Mouse (Mus musculus): ENCODE data around the gene Plpp1. TPM values are rescaled to one million over a fixed set of nuclear protein-coding genes. Genes with fewer than 3 reads are reported as not detected.

Plpp1 gene
- total and polyA plus RNA-seq, 3 experiments, result 1.5 to 19.4 (median 3.4) TPM

DNA sequence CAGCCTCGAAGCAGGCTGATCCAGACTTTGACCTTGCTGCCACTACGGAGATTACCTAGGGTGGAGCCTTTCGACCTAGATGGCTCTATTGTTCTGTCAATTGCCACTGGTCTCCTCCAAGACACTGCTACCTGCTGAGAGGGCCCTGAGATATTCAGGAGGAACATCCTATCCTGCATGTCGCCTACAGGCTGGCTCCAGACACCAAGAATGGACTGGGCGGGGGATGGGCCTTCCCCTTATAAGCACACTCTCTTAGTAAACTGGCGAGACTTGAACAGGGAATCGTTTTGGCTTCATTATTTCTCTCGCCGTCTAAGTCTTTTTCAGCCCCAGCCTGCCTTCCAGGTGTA is 1.7 kb upstream of the Plpp1 start:
- no peak for DNase-seq (ENCODE audit: low spot score)
- Histone ChIP-seq H3K4me1 (ENCODE audit: insufficient read depth, low read depth, low read length) (peaks cover 39% of the 10 kb centered on the region), H3K4me3 (ENCODE audit: low read depth, low read length) (no peak overlapping the region), H3K27me3 (ENCODE audit: insufficient read depth, low read length) (peaks cover 10% of the 10 kb centered on the region; the same call in 1 of the 2 replicates), H3K36me3 (replicated peaks) (no peaks in the 10 kb centered on the region), H3K9me3 (replicated peaks) (no peaks in the 10 kb centered on the region)
- no peak for ATAC-seq (ENCODE audit: extremely low read depth, insufficient number of reproducible peaks, low FRiP score, poor library complexity, severe bottlenecking)
- no peak for TF ChIP-seq POLR2AphosphoS5 (IDR thresholded peaks at IDR 0.05; ENCODE audit: insufficient replicate concordance, low read depth, low read length)
- no peak for TF ChIP-seq GATA1 (IDR thresholded peaks at IDR 0.05; ENCODE audit: borderline replicate concordance, low read length)
- no peak for TF ChIP-seq GATA2 (IDR thresholded peaks at IDR 0.05; ENCODE audit: borderline replicate concordance, low read depth, low read length)
- TF ChIP-seq CTCF (IDR thresholded peaks at IDR 0.05; ENCODE audit: low read depth, low read length), result no peak
- TF ChIP-seq TAL1 (conservative IDR thresholded peaks at IDR 0.05; ENCODE audit: low read depth, low read length), result no peak

GRCm38 (mm10) chr13:112799721-112800241 is 811 bp upstream of the Plpp1 start:
- Histone ChIP-seq H3K9me3 (replicated peaks) (no peaks in the 10 kb centered on the region), H3K4me1 (ENCODE audit: insufficient read depth, low read depth, low read length) (peaks cover 39% of the 10 kb centered on the region), H3K27me3 (ENCODE audit: insufficient read depth, low read length) (peaks cover 7% of the 10 kb centered on the region; the same call in 1 of the 2 replicates), H3K36me3 (replicated peaks) (no peaks in the 10 kb centered on the region), H3K4me3 (ENCODE audit: low read depth, low read length) (no peak overlapping the region)
- no peak for TF ChIP-seq GATA2 (IDR thresholded peaks at IDR 0.05; ENCODE audit: borderline replicate concordance, low read depth, low read length)
- TF ChIP-seq TAL1 (conservative IDR thresholded peaks at IDR 0.05; ENCODE audit: low read depth, low read length), result no peak
- TF ChIP-seq CTCF (IDR thresholded peaks at IDR 0.05; ENCODE audit: low read depth, low read length), result no peak
- TF ChIP-seq GATA1 (IDR thresholded peaks at IDR 0.05; ENCODE audit: borderline replicate concordance, low read length), result no peak
- TF ChIP-seq POLR2AphosphoS5 (IDR thresholded peaks at IDR 0.05; ENCODE audit: insufficient replicate concordance, low read depth, low read length), result no peak
- peak; percentile 30 for DNase-seq (ENCODE audit: low spot score)
- peak; percentile 46; the same call in 1 of the 2 replicates for ATAC-seq (ENCODE audit: extremely low read depth, insufficient number of reproducible peaks, low FRiP score, poor library complexity, severe bottlenecking)

- no peak for DNase-seq (ENCODE audit: low spot score)
Measured at GRCm38 (mm10) chr13:112801381-112802004, 901 bp downstream of the Plpp1 start.

GRCm38 (mm10) chr13:112803106-112803505 is 2.5 kb downstream of the Plpp1 start:
- TF ChIP-seq GATA1 (IDR thresholded peaks at IDR 0.05; ENCODE audit: borderline replicate concordance, low read length), result no peak
- TF ChIP-seq TAL1 (conservative IDR thresholded peaks at IDR 0.05; ENCODE audit: low read depth, low read length), result no peak
- no peak for TF ChIP-seq GATA2 (IDR thresholded peaks at IDR 0.05; ENCODE audit: borderline replicate concordance, low read depth, low read length)
- no peak for TF ChIP-seq POLR2AphosphoS5 (IDR thresholded peaks at IDR 0.05; ENCODE audit: insufficient replicate concordance, low read depth, low read length)
- no peak for TF ChIP-seq CTCF (IDR thresholded peaks at IDR 0.05; ENCODE audit: low read depth, low read length)
- Histone ChIP-seq H3K9me3 (replicated peaks) (0 out of 2 replicates have a peak, but pooled peaks cover 2% of the 10 kb centered on the region), H3K36me3 (replicated peaks) (peaks cover 20% of the 10 kb centered on the region), H3K4me1 (ENCODE audit: insufficient read depth, low read depth, low read length) (peaks cover 41% of the 10 kb centered on the region), H3K27me3 (ENCODE audit: insufficient read depth, low read length) (no peaks in the 10 kb centered on the region), H3K4me3 (ENCODE audit: low read depth, low read length) (no peak overlapping the region)
- ATAC-seq (ENCODE audit: extremely low read depth, insufficient number of reproducible peaks, low FRiP score, poor library complexity, severe bottlenecking) (no peak), DNase-seq (ENCODE audit: low spot score) (no peak)

More at GRCm38 (mm10) chr13:112801381-112802004, 901 bp downstream of the Plpp1 start:
- peaks cover 11% of the 10 kb centered on the region for H3K36me3 ChIP-seq (replicated peaks)
- H3K4me1 ChIP-seq (ENCODE audit: insufficient read depth, low read depth, low read length), result peaks cover 39% of the 10 kb centered on the region
- H3K9me3 ChIP-seq (replicated peaks), result 0 out of 2 replicates have a peak, but pooled peaks cover 2% of the 10 kb centered on the region
- no peak for TF ChIP-seq GATA1 (IDR thresholded peaks at IDR 0.05; ENCODE audit: borderline replicate concordance, low read length)
- TF ChIP-seq POLR2AphosphoS5 (IDR thresholded peaks at IDR 0.05; ENCODE audit: insufficient replicate concordance, low read depth, low read length), result no peak
- TF ChIP-seq CTCF (IDR thresholded peaks at IDR 0.05; ENCODE audit: low read depth, low read length), result no peak
- no peak for TF ChIP-seq TAL1 (conservative IDR thresholded peaks at IDR 0.05; ENCODE audit: low read depth, low read length)
- TF ChIP-seq GATA2 (IDR thresholded peaks at IDR 0.05; ENCODE audit: borderline replicate concordance, low read depth, low read length), result no peak
- H3K27me3 ChIP-seq (ENCODE audit: insufficient read depth, low read length), result 0 out of 2 replicates have a peak, but pooled peaks cover 2% of the 10 kb centered on the region
- peak overlapping the region; percentile 92 for H3K4me3 ChIP-seq (ENCODE audit: low read depth, low read length)
- no peak for ATAC-seq (ENCODE audit: extremely low read depth, insufficient number of reproducible peaks, low FRiP score, poor library complexity, severe bottlenecking)

DNA sequence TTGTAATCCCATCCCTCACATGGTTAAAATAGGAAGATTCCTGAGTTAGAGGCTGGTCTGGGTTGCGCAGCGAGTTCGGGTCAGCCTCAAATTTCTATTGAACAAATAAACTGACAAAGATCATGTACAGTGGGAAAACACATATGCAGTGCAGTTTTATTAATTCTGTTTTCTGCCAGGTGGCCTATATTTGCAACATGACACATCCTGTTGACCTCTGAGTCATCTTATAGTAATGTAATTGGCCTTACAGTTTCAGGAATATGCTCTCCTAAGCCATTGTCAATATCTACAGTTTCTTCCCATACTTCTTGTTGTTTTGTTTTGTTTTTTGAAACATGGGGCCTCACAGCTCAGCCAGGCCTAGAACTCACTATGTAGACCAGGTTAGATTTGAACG is 3.1 kb downstream of the Plpp1 start:
- peaks cover 43% of the 10 kb centered on the region for H3K4me1 ChIP-seq (ENCODE audit: insufficient read depth, low read depth, low read length)

DNA sequence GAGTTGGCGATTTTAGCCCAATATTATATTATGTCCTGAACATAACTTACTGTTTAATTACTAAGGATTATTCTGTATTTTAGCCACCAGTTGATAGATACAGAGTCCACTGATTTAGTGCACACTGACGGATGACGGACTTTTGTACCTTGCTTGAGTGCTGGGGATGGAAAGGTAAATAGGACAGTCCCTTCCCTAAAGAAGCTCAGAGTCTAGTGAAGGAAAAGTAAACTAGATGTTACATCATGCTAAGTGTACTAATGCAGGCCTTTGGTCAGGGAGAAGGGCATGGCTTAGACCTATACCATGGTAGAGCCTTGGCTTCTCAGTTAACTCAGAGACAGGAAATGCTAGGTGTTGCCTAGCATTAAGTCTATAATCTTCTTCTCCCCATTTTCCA is 4.9 kb downstream of the Plpp1 start:
- Histone ChIP-seq H3K36me3 (replicated peaks) (peaks cover 22% of the 10 kb centered on the region), H3K27me3 (ENCODE audit: insufficient read depth, low read length) (no peaks in the 10 kb centered on the region), H3K4me1 (ENCODE audit: insufficient read depth, low read depth, low read length) (peaks cover 32% of the 10 kb centered on the region), H3K9me3 (replicated peaks) (0 out of 2 replicates have a peak, but pooled peaks cover 2% of the 10 kb centered on the region), H3K4me3 (ENCODE audit: low read depth, low read length) (no peak overlapping the region)
- TF ChIP-seq GATA2 (IDR thresholded peaks at IDR 0.05; ENCODE audit: borderline replicate concordance, low read depth, low read length) (no peak), CTCF (IDR thresholded peaks at IDR 0.05; ENCODE audit: low read depth, low read length) (no peak), POLR2AphosphoS5 (IDR thresholded peaks at IDR 0.05; ENCODE audit: insufficient replicate concordance, low read depth, low read length) (no peak)
- DNase-seq (ENCODE audit: low spot score), result no peak
- ATAC-seq (ENCODE audit: extremely low read depth, insufficient number of reproducible peaks, low FRiP score, poor library complexity, severe bottlenecking), result no peak

More for the DNA sequence above, 3.1 kb downstream of the Plpp1 start:
- Histone ChIP-seq H3K27me3 (ENCODE audit: insufficient read depth, low read length) (no peaks in the 10 kb centered on the region), H3K36me3 (replicated peaks) (peaks cover 20% of the 10 kb centered on the region), H3K9me3 (replicated peaks) (0 out of 2 replicates have a peak, but pooled peaks cover 2% of the 10 kb centered on the region), H3K4me3 (ENCODE audit: low read depth, low read length) (no peak overlapping the region)
- no peak for TF ChIP-seq GATA1 (IDR thresholded peaks at IDR 0.05; ENCODE audit: borderline replicate concordance, low read length)
- no peak for TF ChIP-seq POLR2AphosphoS5 (IDR thresholded peaks at IDR 0.05; ENCODE audit: insufficient replicate concordance, low read depth, low read length)
- TF ChIP-seq CTCF (IDR thresholded peaks at IDR 0.05; ENCODE audit: low read depth, low read length), result no peak
- TF ChIP-seq TAL1 (conservative IDR thresholded peaks at IDR 0.05; ENCODE audit: low read depth, low read length), result no peak
- TF ChIP-seq GATA2 (IDR thresholded peaks at IDR 0.05; ENCODE audit: borderline replicate concordance, low read depth, low read length), result no peak
- ATAC-seq (ENCODE audit: extremely low read depth, insufficient number of reproducible peaks, low FRiP score, poor library complexity, severe bottlenecking) (no peak), DNase-seq (ENCODE audit: low spot score) (no peak)
